Mouse (Mus musculus) CD8-positive naive resting alpha-beta T cell, adult 57 days (primary cell): ENCODE data around the gene Ctnna3. TPM values are rescaled to one million over a fixed set of nuclear protein-coding genes. Genes with fewer than 3 reads are reported as not detected.

Source experiments
- total RNA-seq: library from RNA; stranded (reverse); gene quantifications from one replicate; pipeline ENCODE4 v1.2.4, GENCODE M21; 2023

Ctnna3 gene
- total RNA-seq = not detected

GRCm38 (mm10) chr10:63429785-63430305 is at the start of gene Ctnna3:
Ctnna3 (plus strand) TSS chr10:63430098.

GRCm38 (mm10) chr10:63381498-63382280 is 48.2 kb upstream of the Ctnna3 start, which contains the start of gene Sirt1:
Sirt1 (minus strand) TSS chr10:63381704.

GRCm38 (mm10) chr10:63382372-63383279 is 47.3 kb upstream of the Ctnna3 start, which contains the start of gene Dnajc12:
Dnajc12 (plus strand) TSS chr10:63382443.

GRCm38 (mm10) chr10:63421739-63422735 is 7.9 kb upstream of the Ctnna3 start, which contains the start of gene Gm7075:
Gm7075 (minus strand) TSS chr10:63421789.

GRCm38 (mm10) chr10:63927334-63927733 is 497.4 kb downstream of the Ctnna3 start, which contains the start of gene Gm10118:
Gm10118 (minus strand) TSS chr10:63927434.

GRCm38 (mm10) chr10:64089680-64090460 is 660.0 kb downstream of the Ctnna3 start, which contains the start of gene Lrrtm3:
Lrrtm3 (minus strand) TSS chr10:64090277.

Other genes with a start within 250 kb of the Ctnna3 start
- gene Mypn, start 226.1 kb upstream of the Ctnna3 start, total RNA-seq = not detected
- 127 TPM for gene Herc4, start 186.3 kb upstream of the Ctnna3 start, total RNA-seq
- gene Sirt1, start 48.4 kb upstream of the Ctnna3 start, total RNA-seq = 54.6 TPM
- 2.8 TPM for gene Dnajc12, start 47.7 kb upstream of the Ctnna3 start, total RNA-seq
- gene Gm7075, start 8.3 kb upstream of the Ctnna3 start, total RNA-seq = not detected